Mouse (Mus musculus) cortical plate, adult 2 months (tissue): ENCODE measurements around the gene Apoc2. TPM values are rescaled to one million over a fixed set of nuclear protein-coding genes. Genes with fewer than 3 reads are reported as not detected.

Source experiments
- H3K27ac ChIP-seq: fragments of 200-500 bp; 2 replicates; pipeline ENCODE4 v1.5.1; 2012; ENCODE audit warnings: low read length, control low read depth, inconsistent platforms; ENCODE audit not compliant: insufficient read depth
- H3K4me1 ChIP-seq: fragments of 200-500 bp; 2 replicates; pipeline ENCODE4 v1.6.1; 2011; ENCODE audit warnings: low read length; ENCODE audit not compliant: control insufficient read depth, insufficient read depth
- H3K4me3 ChIP-seq: fragments of 200-500 bp; 2 replicates; pipeline ENCODE4 v1.5.1; 2011; ENCODE audit warnings: mild to moderate bottlenecking, low read length, control low read depth; ENCODE audit not compliant: insufficient read depth
- CTCF ChIP-seq: fragments of 200-500 bp; IDR thresholded peaks from 2 replicates; pipeline ENCODE4 v1.5.1; 2011; ENCODE audit warnings: mild to moderate bottlenecking, control low read depth, low read length; ENCODE audit not compliant: insufficient read depth; ENCODE audit errors: extremely low read depth
- POLR2A ChIP-seq: fragments of 200-500 bp; IDR thresholded peaks from 2 replicates; pipeline ENCODE4 v1.6.1; 2011; ENCODE audit warnings: mild to moderate bottlenecking, low read length, control low read depth; ENCODE audit not compliant: insufficient read depth; ENCODE audit errors: extremely low read depth
- polyA plus RNA-seq: library from polyadenylated mRNA; depleted of rRNA; stranded (reverse); fragments of >200 nt; gene quantifications from 2 replicates; pipeline ENCODE4 v1.2.3, GENCODE M21; 2012

Apoc2 gene
- polyA plus RNA-seq, 1 experiment, result not detected

GRCm38 (mm10) chr7:19683771-19684201 is 6.0 kb upstream of the Apoc2 start:
- Histone ChIP-seq H3K27ac (no peak overlapping the region), H3K4me1 (no peaks in the 10 kb centered on the region), H3K4me3 (no peak overlapping the region)
- TF ChIP-seq CTCF (no peak), POLR2A (no peak)

- H3K4me1 ChIP-seq, result no peaks in the 10 kb centered on the region
- TF ChIP-seq CTCF (no peak), POLR2A (no peak)
- H3K27ac ChIP-seq, result no peak overlapping the region
- no peak overlapping the region for H3K4me3 ChIP-seq
Measured at GRCm38 (mm10) chr7:19682979-19683378, 5.2 kb upstream of the Apoc2 start.

DNA sequence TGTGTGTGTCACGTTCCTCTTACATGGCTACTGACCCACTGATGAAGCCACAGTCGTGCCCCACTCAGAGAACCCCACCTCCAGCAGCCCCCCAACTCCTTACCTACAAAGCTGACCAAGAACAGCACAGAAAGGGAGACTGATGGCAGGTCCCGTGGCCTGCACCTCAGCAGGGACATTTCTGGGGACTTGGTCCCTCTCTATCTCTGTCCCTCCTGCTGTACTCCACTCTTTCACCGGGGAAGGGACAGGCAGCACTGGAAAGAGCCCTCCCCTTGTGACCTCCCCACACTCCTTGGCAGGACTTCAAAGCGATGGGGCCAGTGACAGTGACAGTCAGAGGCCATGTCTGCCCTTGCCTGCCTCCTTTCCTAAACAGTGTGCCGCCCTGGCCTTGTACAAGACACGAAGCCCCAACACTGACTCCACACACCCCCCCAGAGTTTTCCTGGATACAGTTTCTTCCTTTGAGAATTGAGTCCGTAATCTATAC is 3.5 kb upstream of the Apoc2 start, which contains the start of the genes Gm44805 and Apoc4:
TSS of gene Gm44805 (minus strand) at position 222 of the 493 bp plus-strand sequence.
TSS of gene Apoc4 (minus strand) at position 278 of the 493 bp plus-strand sequence.
- no peak within 1 kb of the TSS for H3K27ac ChIP-seq
- no peak within 1 kb of the TSS for H3K4me3 ChIP-seq
- no peaks in the 10 kb centered on the region for H3K4me1 ChIP-seq
- TF ChIP-seq POLR2A (no peak), CTCF (no peak)

- Histone ChIP-seq H3K4me3 (no peak overlapping the region), H3K4me1 (no peaks in the 10 kb centered on the region), H3K27ac (no peak overlapping the region)
- TF ChIP-seq POLR2A (no peak), CTCF (no peak)
Measured at GRCm38 (mm10) chr7:19680702-19681101, 3.0 kb upstream of the Apoc2 start.

DNA sequence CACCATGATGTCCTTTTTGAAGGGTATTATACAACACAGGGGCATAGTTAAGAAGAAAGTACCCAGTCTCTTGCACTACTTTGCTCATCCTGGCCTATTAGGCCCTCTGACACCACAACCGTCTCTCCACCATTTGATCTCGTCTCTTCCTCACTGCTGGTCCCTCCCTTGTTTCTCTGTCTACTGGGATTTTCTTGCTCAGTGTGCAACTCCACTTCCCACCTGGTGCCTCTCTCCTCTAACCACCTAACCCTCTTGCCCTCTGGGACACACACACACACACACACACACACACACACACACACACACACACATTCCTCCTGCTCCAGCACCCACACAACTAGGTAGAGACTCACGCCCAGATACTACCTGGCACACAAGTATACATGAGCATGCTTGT is 1.2 kb upstream of the Apoc2 start:
- no peak overlapping the region for H3K4me3 ChIP-seq
- no peak overlapping the region for H3K27ac ChIP-seq
- no peak for TF ChIP-seq CTCF
- TF ChIP-seq POLR2A, result no peak
- H3K4me1 ChIP-seq, result no peaks in the 10 kb centered on the region

GRCm38 (mm10) chr7:19676662-19677061 is 1.1 kb downstream of the Apoc2 start:
- H3K27ac ChIP-seq, result no peak overlapping the region
- TF ChIP-seq POLR2A (no peak), CTCF (no peak)
- no peak overlapping the region for H3K4me3 ChIP-seq
- H3K4me1 ChIP-seq, result no peaks in the 10 kb centered on the region

DNA sequence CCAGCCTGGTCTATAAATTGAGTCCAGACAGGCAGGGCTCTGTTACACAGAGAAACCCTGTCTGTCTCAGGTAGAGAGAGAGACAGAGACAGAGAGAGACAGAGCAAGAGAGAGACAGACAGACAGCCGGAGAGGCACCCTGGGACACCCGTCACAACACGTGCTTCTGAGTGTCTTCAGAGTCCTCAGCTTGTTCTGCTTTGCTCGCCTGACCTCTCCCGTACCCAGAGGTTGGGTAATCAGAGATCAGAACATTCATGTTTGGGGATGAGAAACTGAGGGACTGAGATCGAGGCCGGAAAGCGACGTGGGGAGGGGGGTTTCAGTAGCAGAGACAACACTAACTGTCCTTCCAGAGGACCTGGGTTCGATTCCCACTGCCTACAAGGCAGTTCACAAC is 1.9 kb downstream of the Apoc2 start:
- no peak for TF ChIP-seq POLR2A
- TF ChIP-seq CTCF, result no peak
- Histone ChIP-seq H3K4me3 (no peak overlapping the region), H3K27ac (no peak overlapping the region), H3K4me1 (no peaks in the 10 kb centered on the region)

DNA sequence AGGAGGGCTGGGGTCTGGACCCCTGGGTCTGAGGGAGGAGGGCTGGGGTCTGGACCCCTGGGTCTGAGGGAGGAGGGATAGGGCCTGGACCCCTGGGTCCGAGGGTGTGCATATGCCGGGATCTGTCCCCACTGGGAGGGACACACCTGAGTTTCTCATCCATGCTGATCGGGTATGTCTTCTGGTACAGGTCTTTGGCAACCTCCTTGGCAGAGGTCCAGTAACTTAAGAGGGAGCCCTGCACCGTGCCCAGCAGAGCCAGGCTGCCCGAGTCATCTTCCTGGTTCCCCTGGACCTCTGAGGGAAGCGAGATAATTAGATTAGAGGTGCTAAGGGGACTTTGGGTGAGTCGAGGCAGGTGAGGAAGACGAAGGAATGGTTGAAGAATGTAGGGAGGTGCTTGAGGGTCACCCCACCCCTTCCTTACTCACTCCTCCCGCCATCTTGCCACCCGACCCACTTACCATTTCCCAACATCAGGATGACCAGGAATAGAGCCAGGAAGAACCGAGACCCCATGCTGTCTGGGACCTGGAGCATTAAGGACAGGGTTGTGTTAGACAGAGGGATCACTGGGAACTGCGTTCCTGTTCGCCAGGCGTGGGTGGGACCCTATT is 4.5 kb downstream of the Apoc2 start:
- H3K4me3 ChIP-seq, result no peak overlapping the region
- no peaks in the 10 kb centered on the region; the same call in 1 of the 2 replicates for H3K4me1 ChIP-seq
- TF ChIP-seq POLR2A, result no peak
- TF ChIP-seq CTCF, result no peak
- H3K27ac ChIP-seq, result no peak overlapping the region

GRCm38 (mm10) chr7:19671511-19671910 is 6.2 kb downstream of the Apoc2 start:
- H3K4me3 ChIP-seq, result no peak overlapping the region

More at GRCm38 (mm10) chr7:19671511-19671910, 6.2 kb downstream of the Apoc2 start:
- H3K27ac ChIP-seq, result no peak overlapping the region
- H3K4me1 ChIP-seq, result no peaks in the 10 kb centered on the region; the same call in 1 of the 2 replicates
- TF ChIP-seq POLR2A (no peak), CTCF (no peak)
